Mouse (Mus musculus): ENCODE measurements around the gene Vat1l. TPM values are rescaled to one million over a fixed set of nuclear protein-coding genes. Genes with fewer than 3 reads are reported as not detected.

The Vat1l gene
- polyA plus RNA-seq, 1 experiment, result 0.01 TPM

- H3K79me2 ChIP-seq (ENCODE audit: control insufficient read depth, insufficient read depth), result no peaks in the 10 kb centered on the region
- H3K27me3 ChIP-seq (ENCODE audit: control insufficient read depth, insufficient read depth, insufficient read length), result no peaks in the 10 kb centered on the region
- TF ChIP-seq MAX (IDR thresholded peaks at IDR 0.05; ENCODE audit: low read depth) (no peak), REST (IDR thresholded peaks at IDR 0.05; ENCODE audit: insufficient read depth, insufficient read length) (no peak), E2F4 (IDR thresholded peaks at IDR 0.05; ENCODE audit: insufficient read depth) (no peak), POLR2AphosphoS2 (IDR thresholded peaks at IDR 0.05; ENCODE audit: insufficient read length, low read depth) (no peak), SRF (IDR thresholded peaks at IDR 0.05; ENCODE audit: control insufficient read depth, insufficient read length, low read depth) (no peak), TCF12 (IDR thresholded peaks at IDR 0.05; ENCODE audit: insufficient read depth, poor library complexity, severe bottlenecking) (no peak), MYOD1 (IDR thresholded peaks at IDR 0.05; ENCODE audit: control insufficient read depth in 1 of 3, insufficient read length in 2 of 3, low read depth in 2 of 3) (no peak), POLR2A (IDR thresholded peaks at IDR 0.05; ENCODE audit: insufficient read length, low read depth) (no peak), CEBPB (IDR thresholded peaks at IDR 0.05; ENCODE audit: insufficient read depth, poor library complexity, severe bottlenecking) (no peak), TCF3 (IDR thresholded peaks at IDR 0.05; ENCODE audit: insufficient read length, low read depth) (no peak), MYOG (IDR thresholded peaks at IDR 0.05; ENCODE audit: control insufficient read depth in 1 of 3, insufficient read depth in 1 of 3, insufficient read length in 2 of 3, low read depth in 2 of 3) (no peak), USF1 (IDR thresholded peaks at IDR 0.05; ENCODE audit: low read depth) (no peak)
- no peaks in the 10 kb centered on the region for H3K36me3 ChIP-seq (ENCODE audit: control insufficient read depth, insufficient read depth)
- H3ac ChIP-seq (ENCODE audit: control insufficient read depth, insufficient read length), result no peak overlapping the region
- H3K4me3 ChIP-seq, result no peak overlapping the region
- no peak overlapping the region for H3K4me2 ChIP-seq (ENCODE audit: low read depth)
Measured at GRCm38 (mm10) chr8:114314669-114315325, 109.4 kb downstream of the Vat1l start.

DNA sequence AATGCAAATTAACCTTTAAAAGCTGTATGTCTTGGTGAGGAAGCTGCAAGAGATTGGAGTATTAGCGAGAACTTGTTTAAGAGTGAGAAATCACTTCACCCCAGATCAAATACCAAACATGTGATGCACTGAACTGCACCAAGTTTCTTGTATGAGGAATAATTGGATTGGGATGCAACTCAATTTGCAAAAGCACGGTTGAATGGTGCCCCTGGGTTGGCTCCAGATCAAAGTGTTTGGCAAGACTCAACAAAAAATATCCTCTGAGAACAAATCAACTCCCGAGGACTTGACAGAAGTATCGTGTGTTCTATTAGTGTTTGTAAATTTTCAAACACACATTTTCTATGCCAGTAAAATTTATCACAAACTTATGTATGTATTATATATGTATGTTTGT lies 112.7 kb downstream of the Vat1l start:
- no peak overlapping the region for H3K4me2 ChIP-seq (ENCODE audit: low read depth)
- no peaks in the 10 kb centered on the region for H3K27me3 ChIP-seq (ENCODE audit: control insufficient read depth, insufficient read depth, insufficient read length)
- H3ac ChIP-seq (ENCODE audit: control insufficient read depth, insufficient read length), result no peak overlapping the region
- no peak for TF ChIP-seq SRF (IDR thresholded peaks at IDR 0.05; ENCODE audit: control insufficient read depth, insufficient read length, low read depth)
- no peak for TF ChIP-seq REST (IDR thresholded peaks at IDR 0.05; ENCODE audit: insufficient read depth, insufficient read length)
- no peak for TF ChIP-seq POLR2AphosphoS2 (IDR thresholded peaks at IDR 0.05; ENCODE audit: insufficient read length, low read depth)
- TF ChIP-seq TCF12 (IDR thresholded peaks at IDR 0.05; ENCODE audit: insufficient read depth, poor library complexity, severe bottlenecking), result no peak
- TF ChIP-seq TCF3 (IDR thresholded peaks at IDR 0.05; ENCODE audit: insufficient read length, low read depth), result no peak
- no peak for TF ChIP-seq MYOG (IDR thresholded peaks at IDR 0.05; ENCODE audit: control insufficient read depth in 1 of 3, insufficient read depth in 1 of 3, insufficient read length in 2 of 3, low read depth in 2 of 3)
- TF ChIP-seq CEBPB (IDR thresholded peaks at IDR 0.05; ENCODE audit: insufficient read depth, poor library complexity, severe bottlenecking), result no peak
- no peak for TF ChIP-seq USF1 (IDR thresholded peaks at IDR 0.05; ENCODE audit: low read depth)
- no peak for TF ChIP-seq POLR2A (IDR thresholded peaks at IDR 0.05; ENCODE audit: insufficient read length, low read depth)
- TF ChIP-seq E2F4 (IDR thresholded peaks at IDR 0.05; ENCODE audit: insufficient read depth), result no peak
- TF ChIP-seq MAX (IDR thresholded peaks at IDR 0.05; ENCODE audit: low read depth), result no peak
- no peak for TF ChIP-seq MYOD1 (IDR thresholded peaks at IDR 0.05; ENCODE audit: control insufficient read depth in 1 of 3, insufficient read length in 2 of 3, low read depth in 2 of 3)
- H3K79me2 ChIP-seq (ENCODE audit: control insufficient read depth, insufficient read depth), result no peaks in the 10 kb centered on the region
- H3K36me3 ChIP-seq (ENCODE audit: control insufficient read depth, insufficient read depth), result no peaks in the 10 kb centered on the region
- no peak overlapping the region for H3K4me3 ChIP-seq

DNA sequence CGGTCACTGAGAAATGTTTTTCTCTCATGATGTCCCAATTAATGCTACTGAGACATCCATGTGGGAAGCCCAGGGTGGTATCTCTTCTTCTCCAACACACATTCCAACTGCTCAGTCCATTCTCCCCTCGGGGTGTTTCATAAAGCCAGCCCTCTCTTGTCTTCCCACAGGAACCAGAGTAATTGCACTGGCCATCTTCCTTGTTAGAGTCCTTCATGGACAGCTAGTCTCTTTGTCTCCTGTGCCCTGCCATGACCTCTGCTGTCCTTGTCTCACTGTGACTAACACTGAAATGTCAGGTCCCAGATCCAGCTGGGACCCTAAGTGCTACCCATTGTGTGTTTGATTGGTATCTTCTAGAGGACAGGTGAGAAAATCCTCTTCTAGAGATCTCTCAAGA lies 116.7 kb downstream of the Vat1l start:
- Histone ChIP-seq H3K36me3 (ENCODE audit: control insufficient read depth, insufficient read depth) (no peaks in the 10 kb centered on the region), H3K4me3 (no peak overlapping the region), H3ac (ENCODE audit: control insufficient read depth, insufficient read length) (no peak overlapping the region), H3K4me2 (ENCODE audit: low read depth) (no peak overlapping the region), H3K27me3 (ENCODE audit: control insufficient read depth, insufficient read depth, insufficient read length) (no peaks in the 10 kb centered on the region), H3K79me2 (ENCODE audit: control insufficient read depth, insufficient read depth) (no peaks in the 10 kb centered on the region)
- TF ChIP-seq POLR2AphosphoS2 (IDR thresholded peaks at IDR 0.05; ENCODE audit: insufficient read length, low read depth) (no peak), E2F4 (IDR thresholded peaks at IDR 0.05; ENCODE audit: insufficient read depth) (no peak)

DNA sequence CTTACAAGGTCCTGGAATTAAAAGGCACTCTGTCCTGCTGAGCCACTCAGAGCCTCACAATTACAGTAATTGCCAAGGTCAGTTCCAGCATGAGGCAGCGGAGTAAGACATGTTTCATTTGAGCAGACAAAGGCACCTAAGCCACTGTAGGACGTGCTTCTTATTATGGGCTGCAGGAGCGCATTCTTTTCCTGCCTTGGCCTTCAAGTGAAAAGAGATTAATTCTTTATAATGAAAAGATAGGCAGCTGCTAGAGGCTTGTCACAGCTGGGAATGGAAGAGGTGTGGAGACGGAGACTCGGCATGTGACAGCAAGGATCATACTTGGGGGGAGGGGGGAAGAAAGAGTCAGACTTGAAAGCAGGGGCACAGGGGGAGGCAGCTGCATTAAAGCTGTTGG lies 126.5 kb downstream of the Vat1l start:
- no peak overlapping the region for H3K4me2 ChIP-seq (ENCODE audit: low read depth)
- H3K4me3 ChIP-seq, result no peak overlapping the region
- H3ac ChIP-seq (ENCODE audit: control insufficient read depth, insufficient read length), result no peak overlapping the region
- H3K79me2 ChIP-seq (ENCODE audit: control insufficient read depth, insufficient read depth), result no peaks in the 10 kb centered on the region
- no peaks in the 10 kb centered on the region for H3K27me3 ChIP-seq (ENCODE audit: control insufficient read depth, insufficient read depth, insufficient read length)
- TF ChIP-seq USF1 (IDR thresholded peaks at IDR 0.05; ENCODE audit: low read depth), result no peak
- no peak for TF ChIP-seq POLR2AphosphoS2 (IDR thresholded peaks at IDR 0.05; ENCODE audit: insufficient read length, low read depth)
- TF ChIP-seq SRF (IDR thresholded peaks at IDR 0.05; ENCODE audit: control insufficient read depth, insufficient read length, low read depth), result no peak
- no peak for TF ChIP-seq MAX (IDR thresholded peaks at IDR 0.05; ENCODE audit: low read depth)
- no peak for TF ChIP-seq REST (IDR thresholded peaks at IDR 0.05; ENCODE audit: insufficient read depth, insufficient read length)
- TF ChIP-seq E2F4 (IDR thresholded peaks at IDR 0.05; ENCODE audit: insufficient read depth), result no peak
- no peaks in the 10 kb centered on the region for H3K36me3 ChIP-seq (ENCODE audit: control insufficient read depth, insufficient read depth)

DNA sequence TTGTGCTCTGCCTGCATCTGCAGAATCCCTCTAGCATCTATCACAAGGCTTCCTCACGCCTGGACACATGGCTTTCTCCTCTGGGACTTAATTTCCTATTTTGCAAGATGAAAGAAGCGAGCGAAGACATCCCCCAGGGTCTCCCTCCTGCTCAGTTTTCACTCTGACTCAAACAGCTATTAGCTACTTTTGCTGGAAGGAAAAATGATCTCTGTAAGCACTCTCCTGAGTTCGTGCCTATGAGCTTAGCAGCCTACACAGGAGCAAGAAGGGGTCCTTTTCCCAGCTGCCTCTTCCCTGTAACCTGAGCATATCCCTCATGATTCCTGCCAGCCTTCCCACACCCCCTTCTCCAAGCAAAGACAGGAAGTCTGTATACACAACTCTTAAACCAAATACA lies 127.5 kb downstream of the Vat1l start:
- no peak overlapping the region for H3K4me3 ChIP-seq
- no peaks in the 10 kb centered on the region for H3K27me3 ChIP-seq (ENCODE audit: control insufficient read depth, insufficient read depth, insufficient read length)
- no peaks in the 10 kb centered on the region for H3K79me2 ChIP-seq (ENCODE audit: control insufficient read depth, insufficient read depth)
- H3K36me3 ChIP-seq (ENCODE audit: control insufficient read depth, insufficient read depth), result no peaks in the 10 kb centered on the region
- TF ChIP-seq TCF3 (IDR thresholded peaks at IDR 0.05; ENCODE audit: insufficient read length, low read depth), result no peak
- TF ChIP-seq MYOG (IDR thresholded peaks at IDR 0.05; ENCODE audit: control insufficient read depth in 1 of 3, insufficient read depth in 1 of 3, insufficient read length in 2 of 3, low read depth in 2 of 3), result no peak
- no peak overlapping the region for H3K4me2 ChIP-seq (ENCODE audit: low read depth)
- no peak overlapping the region for H3ac ChIP-seq (ENCODE audit: control insufficient read depth, insufficient read length)
